Mouse (Mus musculus) midbrain, embryonic 11.5 days (tissue): ENCODE data around the gene B3gnt2. TPM values are rescaled to one million over a fixed set of nuclear protein-coding genes. Genes with fewer than 3 reads are reported as not detected.
A peak's percentile ranks its signal among the peaks of the same experiment; 100 is the strongest.

Experiments
- ATAC-seq: fragments of 200-750 bp; cut with Nextera tagmentation; 2 replicates; pipeline ENCODE4 v1.8.0; 2017; ENCODE audit warnings: moderate TSS enrichment, moderate library complexity; ENCODE audit not compliant: low FRiP score
- DNase-seq: peaks from one replicate; pipeline ENCODE4 v3.0.0; 2015; ENCODE audit warnings: low spot score; ENCODE audit errors: missing footprints
- H3K27ac ChIP-seq: fragments of 300-500 bp; sonication (generic); 2 replicates; pipeline ENCODE4 v1.5.1; 2014; ENCODE audit warnings: low read depth, low read length
- H3K27me3 ChIP-seq: fragments of 300-500 bp; sonication (generic); 2 replicates; pipeline ENCODE4 v1.6.1; 2014; ENCODE audit warnings: mild to moderate bottlenecking, low read length, moderate library complexity, mixed read lengths; ENCODE audit not compliant: control insufficient read depth, insufficient read depth
- H3K36me3 ChIP-seq: fragments of 300-500 bp; sonication (generic); 2 replicates; pipeline ENCODE4 v1.6.1; 2014; ENCODE audit warnings: mild to moderate bottlenecking, low read length, moderate library complexity, mixed read lengths; ENCODE audit not compliant: control insufficient read depth, insufficient read depth
- H3K4me1 ChIP-seq: fragments of 300-500 bp; sonication (generic); 2 replicates; pipeline ENCODE4 v1.6.1; 2014; ENCODE audit warnings: low read length; ENCODE audit not compliant: control insufficient read depth, insufficient read depth
- H3K4me2 ChIP-seq: fragments of 300-500 bp; sonication (generic); 2 replicates; pipeline ENCODE4 v1.6.1; 2014; ENCODE audit warnings: mild to moderate bottlenecking, moderate library complexity
- H3K4me3 ChIP-seq: fragments of 300-500 bp; sonication (generic); 2 replicates; pipeline ENCODE4 v1.5.1; 2014; ENCODE audit warnings: low read depth, low read length
- H3K9ac ChIP-seq: fragments of 300-500 bp; sonication (generic); 2 replicates; pipeline ENCODE4 v1.6.1; 2014; ENCODE audit warnings: low read length
- H3K9me3 ChIP-seq: fragments of 300-500 bp; sonication (generic); 2 replicates; pipeline ENCODE4 v1.6.1; 2016; ENCODE audit warnings: low read length; ENCODE audit not compliant: control insufficient read depth
- WGBS: fragments of 180-500 bp; shearing (Covaris S2); extraction: QIAGEN DNeasy Blood & Tissue Kit; methylation state at CpG from one replicate; pipeline ENCODE4 v1.1.7; 2014; 5-methylcytosine and 5-hydroxymethylcytosine counted together
- polyA plus RNA-seq: library from polyadenylated mRNA; unstranded; fragments of >200 nt; fragmentation: Nextera tagmentation; extraction: Ambion mirVana; gene quantifications from 2 replicates; pipeline ENCODE4 v1.2.1, GENCODE M21; 2014

B3gnt2 gene
- 1.8 and 1.9 TPM in 2 replicates for polyA plus RNA-seq

DNA sequence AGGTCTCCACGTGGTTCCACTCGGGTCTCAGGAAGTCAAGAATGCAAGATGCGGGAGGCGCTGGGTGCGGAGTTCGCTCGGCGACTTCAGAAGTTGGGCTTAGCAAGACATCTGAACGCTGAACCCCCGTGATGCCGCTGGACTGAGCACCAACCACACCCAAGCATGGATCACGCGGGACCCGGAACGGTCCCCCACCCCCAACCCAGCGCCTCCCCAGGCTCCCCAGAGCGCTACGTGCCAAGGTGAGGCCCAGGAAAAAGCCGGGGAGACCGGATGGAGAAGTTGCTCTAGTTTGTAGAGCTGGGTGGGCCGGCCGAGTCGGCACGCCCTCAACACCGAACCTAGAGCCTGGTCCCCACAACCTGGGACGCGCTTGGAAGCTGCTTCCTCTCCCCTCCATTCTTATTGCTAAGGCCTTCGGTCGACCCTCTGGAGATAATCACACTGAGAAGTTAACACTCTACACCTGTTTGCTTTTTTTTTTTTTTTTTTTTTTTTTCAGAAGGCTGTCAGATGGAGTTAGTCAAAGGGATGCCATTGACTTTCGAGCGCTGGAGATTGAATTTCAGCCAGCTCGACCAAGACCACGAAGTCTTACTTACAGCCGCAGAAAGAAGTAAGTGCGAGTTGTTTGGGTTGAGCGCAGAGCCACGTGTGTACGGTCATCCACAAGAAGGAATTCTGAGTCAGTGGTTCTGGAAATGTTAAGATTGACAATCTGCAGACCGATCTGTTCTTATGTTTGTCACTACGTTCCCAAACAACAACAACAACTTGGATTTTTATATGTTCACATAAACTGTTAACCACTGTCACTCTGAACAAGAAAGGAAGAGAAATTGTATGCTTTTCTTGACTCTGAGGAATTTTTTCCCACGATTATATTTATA, at the start of gene B3gnt2:
Gene B3gnt2 (minus strand): TSS at position 627 of the 893 bp plus-strand sequence.
- H3K4me3 ChIP-seq, result peak within 1 kb of the TSS; percentile 73
- no peaks in the 10 kb centered on the region for H3K9me3 ChIP-seq
- H3K4me1 ChIP-seq, result peaks cover 20% of the 10 kb centered on the region
- H3K27ac ChIP-seq, result no peak within 1 kb of the TSS
- ATAC-seq (no peak), DNase-seq (peak; percentile 90)
- WGBS, result 4% methylated on average over 41 of the region's 41 CpGs
- peaks cover 54% of the 10 kb centered on the region for H3K27me3 ChIP-seq
- H3K9ac ChIP-seq, result peak within 1 kb of the TSS; percentile 67
- no peaks in the 10 kb centered on the region for H3K36me3 ChIP-seq
- H3K4me2 ChIP-seq, result peak within 1 kb of the TSS; percentile 96

DNA sequence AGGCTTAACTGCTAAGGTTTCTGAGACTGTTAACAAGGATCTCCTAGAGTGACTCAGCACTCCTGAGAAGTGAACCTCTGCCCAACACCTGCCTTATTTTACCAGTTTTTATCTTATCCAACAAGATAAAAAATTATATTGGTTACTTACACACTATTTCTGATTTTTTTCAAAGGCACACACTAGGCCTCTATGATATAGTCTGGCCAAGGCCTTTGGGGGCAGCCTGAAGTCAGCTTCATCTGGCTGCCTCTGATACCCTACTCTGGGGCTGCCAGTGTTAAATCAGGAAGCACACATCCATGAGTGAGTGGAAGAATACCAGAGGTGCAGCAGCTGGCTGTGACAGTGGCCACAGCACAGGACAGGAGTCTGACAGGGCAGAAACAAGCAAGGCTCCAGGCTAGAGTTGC, 45.7 kb upstream of the B3gnt2 start:
- H3K4me3 ChIP-seq, result no peak overlapping the region
- no peaks in the 10 kb centered on the region for H3K27me3 ChIP-seq
- H3K4me2 ChIP-seq, result no peak overlapping the region
- H3K9ac ChIP-seq, result no peak overlapping the region
- no peak for DNase-seq
- ATAC-seq, result no peak
- no peak overlapping the region for H3K27ac ChIP-seq
- H3K4me1 ChIP-seq, result no peaks in the 10 kb centered on the region
- H3K9me3 ChIP-seq, result no peaks in the 10 kb centered on the region
- no peaks in the 10 kb centered on the region for H3K36me3 ChIP-seq

DNA sequence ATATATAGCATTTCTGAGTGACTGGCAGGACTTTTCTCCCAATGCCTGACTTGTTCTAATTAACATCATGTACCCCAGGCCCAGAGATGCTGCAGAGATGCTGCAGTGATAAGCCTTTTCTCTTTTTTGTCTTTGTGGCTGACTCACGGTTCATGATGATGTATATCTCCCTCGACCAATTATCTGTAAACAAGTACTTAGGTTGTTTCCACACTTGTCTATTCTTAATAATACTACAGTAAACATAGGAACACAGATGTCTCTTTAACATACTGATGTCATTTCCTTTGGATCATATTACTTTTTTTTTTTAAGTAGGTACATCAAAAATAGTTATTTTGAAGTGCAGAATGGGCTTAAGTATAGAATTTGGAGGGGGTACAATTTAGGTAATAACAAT, 42.2 kb upstream of the B3gnt2 start:
- no peak overlapping the region for H3K4me3 ChIP-seq
- DNase-seq (no peak), ATAC-seq (no peak)
- no peak overlapping the region for H3K4me2 ChIP-seq
- no peaks in the 10 kb centered on the region for H3K36me3 ChIP-seq
- no peaks in the 10 kb centered on the region for H3K9me3 ChIP-seq
- H3K27ac ChIP-seq, result no peak overlapping the region
- H3K27me3 ChIP-seq, result no peaks in the 10 kb centered on the region
- 88% methylated on average over 2 of the region's 2 CpGs for WGBS
- H3K9ac ChIP-seq, result no peak overlapping the region
- H3K4me1 ChIP-seq, result no peaks in the 10 kb centered on the region

DNA sequence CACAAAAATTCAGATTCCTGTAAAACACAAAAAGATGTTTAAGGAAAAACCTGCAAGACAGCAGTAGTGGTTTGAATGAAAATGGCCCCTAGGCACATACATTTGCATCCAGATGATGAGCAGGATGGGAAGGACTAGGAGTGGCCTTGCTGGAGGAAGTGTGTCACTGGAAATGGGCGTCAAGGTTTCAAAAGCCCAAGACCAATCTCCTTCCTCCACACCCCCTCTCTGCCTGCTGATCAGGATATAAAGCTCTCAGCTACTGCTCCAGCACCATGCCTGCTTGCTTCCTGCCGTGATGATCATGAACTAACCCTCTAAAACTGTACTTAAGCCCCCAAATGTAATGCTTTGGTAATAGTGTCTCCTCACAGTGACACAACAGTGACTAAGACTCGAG, 39.3 kb upstream of the B3gnt2 start:
- Histone ChIP-seq H3K9me3 (no peaks in the 10 kb centered on the region), H3K4me2 (no peak overlapping the region), H3K27ac (no peak overlapping the region), H3K36me3 (no peaks in the 10 kb centered on the region), H3K27me3 (no peaks in the 10 kb centered on the region), H3K4me1 (no peaks in the 10 kb centered on the region), H3K9ac (no peak overlapping the region), H3K4me3 (no peak overlapping the region)
- 87% methylated on average over 3 of the region's 3 CpGs for WGBS
- ATAC-seq, result no peak
- no peak for DNase-seq

DNA sequence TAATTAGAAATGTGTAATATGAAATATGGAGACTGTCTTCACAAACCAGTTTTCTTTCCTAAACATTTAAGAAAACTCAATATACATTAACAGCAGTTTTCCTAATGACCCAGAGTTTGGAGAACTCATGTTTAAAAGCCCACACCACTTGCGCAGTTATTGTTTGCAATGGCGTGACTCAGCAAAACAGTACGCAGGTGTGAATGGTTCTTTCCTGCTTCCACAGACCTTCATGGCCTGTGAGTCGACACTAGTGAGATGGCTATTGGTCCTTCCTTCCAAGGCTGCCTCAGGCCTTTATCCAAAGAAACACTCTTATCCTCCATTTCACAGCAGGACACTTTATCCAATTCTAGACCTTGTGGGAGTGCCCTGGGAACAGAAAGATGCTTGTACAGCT, 36.9 kb upstream of the B3gnt2 start:
- ATAC-seq (no peak), DNase-seq (no peak)
- H3K27ac ChIP-seq, result no peak overlapping the region
- no peak overlapping the region for H3K4me3 ChIP-seq
- no peaks in the 10 kb centered on the region for H3K36me3 ChIP-seq
- WGBS, result 92% methylated on average over 4 of the region's 4 CpGs
- no peaks in the 10 kb centered on the region for H3K9me3 ChIP-seq
- H3K27me3 ChIP-seq, result no peaks in the 10 kb centered on the region
- no peak overlapping the region for H3K9ac ChIP-seq
- H3K4me1 ChIP-seq, result no peaks in the 10 kb centered on the region
- H3K4me2 ChIP-seq, result no peak overlapping the region

DNA sequence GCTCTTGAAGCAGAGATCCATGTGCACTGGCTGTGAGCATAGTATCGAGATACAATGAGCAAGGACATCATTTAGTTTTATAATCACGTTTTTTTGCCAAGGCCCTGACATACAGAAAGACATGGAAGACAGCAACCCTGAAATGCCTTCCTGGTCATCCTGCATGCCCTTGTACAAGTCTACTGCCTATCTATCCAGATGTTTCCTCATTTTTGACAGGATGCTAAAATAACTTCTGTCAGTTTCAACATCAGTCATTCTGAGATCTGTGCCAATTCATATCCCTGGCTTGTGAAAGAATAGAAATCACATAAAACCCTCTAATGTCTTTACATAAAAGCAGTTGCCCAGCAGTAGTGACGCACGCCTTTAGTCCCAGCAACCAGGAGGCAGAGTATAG, 36.4 kb upstream of the B3gnt2 start:
- H3K9ac ChIP-seq, result no peak overlapping the region
- 92% methylated on average over 4 of the region's 4 CpGs for WGBS
- no peaks in the 10 kb centered on the region for H3K36me3 ChIP-seq
- DNase-seq, result no peak
- no peak overlapping the region for H3K27ac ChIP-seq
- H3K27me3 ChIP-seq, result no peaks in the 10 kb centered on the region
- H3K9me3 ChIP-seq, result no peaks in the 10 kb centered on the region
- ATAC-seq, result no peak
- H3K4me3 ChIP-seq, result no peak overlapping the region
- H3K4me2 ChIP-seq, result no peak overlapping the region
- no peaks in the 10 kb centered on the region for H3K4me1 ChIP-seq

DNA sequence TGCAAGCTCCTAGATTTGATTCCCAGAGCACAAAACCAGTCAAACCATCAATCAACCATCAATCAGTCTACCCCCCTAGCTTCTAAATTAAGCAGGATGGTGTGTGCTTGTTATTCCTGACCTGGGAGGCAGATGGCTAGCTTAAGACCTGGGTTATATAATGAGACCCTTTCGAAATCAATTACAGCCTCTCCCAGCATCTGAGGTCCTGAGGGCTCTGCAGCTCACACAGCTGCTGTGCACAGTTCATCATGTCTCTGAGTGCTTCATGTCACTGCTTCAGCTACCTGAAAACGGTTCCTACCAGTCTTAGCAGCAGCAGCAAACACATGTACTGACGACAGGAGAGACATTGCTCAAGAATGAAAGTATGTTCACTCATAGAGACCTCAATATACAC, 32.3 kb upstream of the B3gnt2 start:
- no peaks in the 10 kb centered on the region for H3K27me3 ChIP-seq
- H3K27ac ChIP-seq, result no peak overlapping the region
- no peak overlapping the region for H3K4me2 ChIP-seq
- WGBS, result 78% methylated on average over 3 of the region's 3 CpGs
- H3K4me1 ChIP-seq, result no peaks in the 10 kb centered on the region
- no peaks in the 10 kb centered on the region for H3K36me3 ChIP-seq
- no peak for DNase-seq
- H3K9me3 ChIP-seq, result no peaks in the 10 kb centered on the region
- H3K9ac ChIP-seq, result no peak overlapping the region
- ATAC-seq, result 0 out of 2 replicates have a peak, but pooled peaks have one; percentile 63
- H3K4me3 ChIP-seq, result no peak overlapping the region

DNA sequence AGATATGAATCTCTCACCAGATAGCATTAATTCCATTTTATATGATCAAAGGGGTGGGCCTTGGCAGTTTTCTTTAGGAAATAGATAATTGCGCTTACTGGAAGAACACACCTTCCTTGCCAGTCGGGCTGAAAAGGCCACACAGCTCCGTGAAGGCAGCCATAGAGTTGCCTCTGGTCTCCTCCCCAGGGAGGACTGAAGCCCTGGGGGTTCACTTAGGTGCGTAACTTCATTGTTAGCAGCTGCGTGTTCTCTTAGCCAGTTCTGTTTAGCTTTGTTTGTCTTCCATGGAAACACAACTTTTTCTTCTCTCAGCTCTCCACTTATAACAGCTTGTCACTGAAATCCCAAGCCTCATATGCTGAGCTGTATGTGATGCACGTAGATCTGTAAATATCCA, 31.7 kb upstream of the B3gnt2 start:
- 80% methylated on average over 6 of the region's 6 CpGs for WGBS

DNA sequence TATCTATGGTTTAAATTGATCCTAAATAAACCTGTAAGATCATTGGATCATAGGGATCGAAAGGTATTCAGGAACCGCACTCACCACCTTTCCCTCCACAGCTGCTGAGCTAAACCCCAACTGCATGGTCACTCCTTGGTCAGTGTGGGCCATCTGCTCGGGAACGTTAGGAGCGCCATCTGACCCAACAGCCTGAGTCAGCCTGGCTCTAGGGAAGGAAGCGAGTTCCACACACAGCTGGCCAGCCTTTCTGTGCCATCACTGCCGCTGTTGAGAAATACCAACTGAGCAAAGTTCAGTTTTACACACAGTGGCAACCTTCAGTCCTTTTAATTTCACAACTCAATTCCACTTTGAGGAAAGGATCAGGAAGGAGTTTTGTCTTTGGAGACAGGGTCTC, 31.1 kb upstream of the B3gnt2 start:
- Histone ChIP-seq H3K9me3 (no peaks in the 10 kb centered on the region), H3K4me3 (no peak overlapping the region), H3K36me3 (no peaks in the 10 kb centered on the region), H3K27me3 (no peaks in the 10 kb centered on the region), H3K4me1 (no peaks in the 10 kb centered on the region), H3K9ac (no peak overlapping the region), H3K27ac (no peak overlapping the region), H3K4me2 (no peak overlapping the region)
- no peak for ATAC-seq
- WGBS, result 92% methylated on average over 7 of the region's 7 CpGs
- DNase-seq, result no peak

More for the DNA sequence above, 31.7 kb upstream of the B3gnt2 start:
- Histone ChIP-seq H3K4me2 (no peak overlapping the region), H3K9ac (no peak overlapping the region), H3K9me3 (no peaks in the 10 kb centered on the region), H3K4me3 (no peak overlapping the region), H3K27ac (no peak overlapping the region), H3K36me3 (no peaks in the 10 kb centered on the region), H3K4me1 (no peaks in the 10 kb centered on the region), H3K27me3 (no peaks in the 10 kb centered on the region)
- ATAC-seq, result no peak
- DNase-seq, result no peak
